Mouse (Mus musculus) thymus, adult 2 months (tissue): ENCODE measurements around the gene Gm10964. TPM values are rescaled to one million over a fixed set of nuclear protein-coding genes. Genes with fewer than 3 reads are reported as not detected.
"Not testable (repeated sequence)": the region's sequence is repeated elsewhere in the genome, so short reads cannot be mapped to it uniquely, and the experiment has no call there.

ENCODE experiments used
- DNase-seq: peaks from one replicate; pipeline ENCODE4 v3.0.0; 2021
- H3K27ac ChIP-seq: fragments of 200-500 bp; 2 replicates; pipeline ENCODE4 v1.5.1; 2012; ENCODE audit warnings: low read length, control low read depth; ENCODE audit not compliant: control insufficient read depth, insufficient read depth
- H3K27me3 ChIP-seq: fragments of 200-500 bp; 2 replicates; pipeline ENCODE4 v1.6.1; 2012; ENCODE audit warnings: mild to moderate bottlenecking, low read length, moderate library complexity, mixed read lengths; ENCODE audit not compliant: control insufficient read depth, insufficient read depth
- H3K36me3 ChIP-seq: fragments of 200-500 bp; 2 replicates; pipeline ENCODE4 v1.6.1; 2012; ENCODE audit warnings: mild to moderate bottlenecking, low read length, moderate library complexity; ENCODE audit not compliant: control insufficient read depth, insufficient read depth
- H3K4me1 ChIP-seq: fragments of 200-500 bp; replicated peaks from 2 replicates; pipeline ENCODE4 v1.6.1; 2012; ENCODE audit warnings: low read length; ENCODE audit not compliant: control insufficient read depth, insufficient read depth
- H3K4me3 ChIP-seq: fragments of 200-500 bp; 2 replicates; pipeline ENCODE4 v1.5.1; 2012; ENCODE audit warnings: mild to moderate bottlenecking, low read length, control low read depth, moderate library complexity; ENCODE audit not compliant: control insufficient read depth, insufficient read depth
- CTCF ChIP-seq: fragments of 200-500 bp; IDR thresholded peaks from 2 replicates; pipeline ENCODE4 v1.5.1; 2012; ENCODE audit warnings: mild to moderate bottlenecking, control low read depth, low read length, moderate library complexity, borderline replicate concordance; ENCODE audit not compliant: control insufficient read depth, poor library complexity, insufficient read depth; ENCODE audit errors: extremely low read depth
- POLR2A ChIP-seq: fragments of 200-500 bp; IDR thresholded peaks from 2 replicates; pipeline ENCODE4 v1.6.1; 2012; ENCODE audit warnings: mild to moderate bottlenecking, low read length, control low read depth, moderate library complexity; ENCODE audit not compliant: control insufficient read depth, poor library complexity, insufficient read depth; ENCODE audit errors: extremely low read depth
- WGBS: fragments of 180-500 bp; shearing (Covaris S2); methylation state at CpG from one replicate; pipeline ENCODE4 v1.1.7; 2018; 5-methylcytosine and 5-hydroxymethylcytosine counted together
- polyA plus RNA-seq: library from polyadenylated mRNA; depleted of rRNA; stranded (reverse); fragments of >200 nt; gene quantifications from 2 replicates; pipeline ENCODE4 v1.2.3, GENCODE M21; 2012

The Gm10964 gene
- polyA plus RNA-seq, 1 experiment = not detected

GRCm38 (mm10) chr3:103787225-103787624 lies 48.1 kb downstream of the Gm10964 start:
- TF ChIP-seq CTCF = no peak
- TF ChIP-seq POLR2A = no peak
- no peaks in the 10 kb centered on the region for H3K27me3 ChIP-seq
- no peaks in the 10 kb centered on the region for H3K36me3 ChIP-seq
- DNase-seq = no peak
- H3K27ac ChIP-seq = no peak overlapping the region
- peaks cover 24% of the 10 kb centered on the region for H3K4me1 ChIP-seq
- no peak overlapping the region for H3K4me3 ChIP-seq
- 41% methylated on average over 7 of the region's 7 CpGs for WGBS

DNA sequence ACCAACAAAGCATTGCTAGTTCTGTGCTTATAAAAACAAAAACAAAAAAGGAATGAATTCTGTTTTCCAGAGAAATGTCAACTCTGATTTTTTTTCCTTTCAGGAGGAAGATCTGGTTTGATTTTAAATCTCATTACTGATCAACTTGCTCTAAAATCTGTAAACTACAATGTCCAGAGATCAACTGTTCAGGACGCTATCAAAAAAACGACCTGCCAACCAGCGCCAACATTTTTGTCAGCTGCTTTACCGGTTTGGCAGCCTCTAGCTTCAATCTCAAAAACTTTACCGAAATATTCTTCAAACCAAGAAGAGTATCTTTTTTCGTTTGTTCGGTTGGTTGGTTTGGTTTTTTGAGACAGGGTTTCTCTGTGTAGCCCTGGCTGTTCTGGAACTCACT lies 49.9 kb downstream of the Gm10964 start:
- peak overlapping the region; percentile 72 for H3K27ac ChIP-seq
- H3K36me3 ChIP-seq = no peaks in the 10 kb centered on the region
- H3K27me3 ChIP-seq = no peaks in the 10 kb centered on the region
- no peak for DNase-seq
- H3K4me1 ChIP-seq = peaks cover 16% of the 10 kb centered on the region
- 61% methylated on average over 7 of the region's 7 CpGs for WGBS
- TF ChIP-seq CTCF (no peak), POLR2A (no peak)
- no peak overlapping the region for H3K4me3 ChIP-seq

GRCm38 (mm10) chr3:103789891-103790345 lies 50.8 kb downstream of the Gm10964 start:
- DNase-seq = peak; percentile 45
- H3K27me3 ChIP-seq = no peaks in the 10 kb centered on the region
- H3K4me1 ChIP-seq = peaks cover 11% of the 10 kb centered on the region
- no peaks in the 10 kb centered on the region for H3K36me3 ChIP-seq
- peak overlapping the region; percentile 83 for H3K27ac ChIP-seq
- H3K4me3 ChIP-seq = peak overlapping the region; percentile 67
- TF ChIP-seq CTCF (no peak), POLR2A (no peak)
- under 1% methylated on average over 14 of the region's 14 CpGs for WGBS

GRCm38 (mm10) chr3:103790346-103791145 lies 51.4 kb downstream of the Gm10964 start:
- peak overlapping the region; percentile 83 for H3K27ac ChIP-seq
- TF ChIP-seq POLR2A (no peak), CTCF (peak; percentile 44; the same call in 1 of the 2 replicates)
- peaks cover 11% of the 10 kb centered on the region for H3K4me1 ChIP-seq
- H3K4me3 ChIP-seq = peak overlapping the region; percentile 67
- under 1% methylated on average over 59 of the region's 61 CpGs for WGBS
- DNase-seq = peak; percentile 53
- no peaks in the 10 kb centered on the region for H3K27me3 ChIP-seq
- H3K36me3 ChIP-seq = no peaks in the 10 kb centered on the region

GRCm38 (mm10) chr3:103791230-103792110 lies 52.3 kb downstream of the Gm10964 start, which contains the start of gene Hipk1:
Gene Hipk1 (minus strand): TSS chr3:103791563.
- peaks cover 11% of the 10 kb centered on the region for H3K4me1 ChIP-seq
- 15% methylated on average over 47 of the region's 49 CpGs for WGBS
- DNase-seq = peak; percentile 93

GRCm38 (mm10) chr3:103792111-103792406 lies 52.9 kb downstream of the Gm10964 start:
- H3K4me3 ChIP-seq, H3K27ac ChIP-seq, H3K27me3 ChIP-seq, H3K36me3 ChIP-seq, DNase-seq: not testable (repeated sequence)
- 96% methylated on average over 5 of the region's 5 CpGs for WGBS
- peaks cover 11% of the 10 kb centered on the region for H3K4me1 ChIP-seq

More at GRCm38 (mm10) chr3:103791230-103792110, 52.3 kb downstream of the Gm10964 start, which contains the start of gene Hipk1:
- Histone ChIP-seq H3K36me3 (no peaks in the 10 kb centered on the region), H3K27me3 (no peaks in the 10 kb centered on the region), H3K4me3 (peak within 1 kb of the TSS; percentile 67), H3K27ac (peak within 1 kb of the TSS; percentile 83)
- TF ChIP-seq POLR2A (peak; percentile 96), CTCF (peak; percentile 46; the same call in 1 of the 2 replicates)
